Mouse (Mus musculus): ENCODE results near the gene Prlh. TPM values are rescaled to one million over a fixed set of nuclear protein-coding genes. Genes with fewer than 3 reads are reported as not detected.

Gene Prlh
- polyA plus RNA-seq, 1 experiment from 2014 or later = not detected

GRCm38 (mm10) chr1:90926030-90926429 is 26.9 kb upstream of the Prlh start:
- no peaks in the 10 kb centered on the region for H3K27me3 ChIP-seq (ENCODE audit: control insufficient read depth, insufficient read depth, low read length)
- no peak overlapping the region for H3K4me2 ChIP-seq (replicated peaks; ENCODE audit: low read depth)
- H3K4me3 ChIP-seq (ENCODE audit: low read depth, low read length) = no peak overlapping the region
- 0 out of 2 replicates have a peak, but pooled peaks cover 5% of the 10 kb centered on the region for H3K4me1 ChIP-seq (replicated peaks; ENCODE audit: control insufficient read depth, insufficient read depth)
- DNase-seq (ENCODE audit: low spot score) = no peak
- no peak for ATAC-seq (ENCODE audit: low FRiP score, low TSS enrichment)
- WGBS = 67% methylated on average over 4 of the region's 4 CpGs
- TF ChIP-seq EP300 (optimal IDR thresholded peaks at IDR 0.05) (no peak), CTCF (IDR thresholded peaks at IDR 0.05; ENCODE audit: low read depth) (no peak)
- no peak overlapping the region for H3K9ac ChIP-seq (ENCODE audit: low read length)
- H3K36me3 ChIP-seq (ENCODE audit: control insufficient read depth, insufficient read depth, low read length) = no peaks in the 10 kb centered on the region
- H3K27ac ChIP-seq (replicated peaks) = no peak overlapping the region
- no peaks in the 10 kb centered on the region for H3K9me3 ChIP-seq (ENCODE audit: control insufficient read depth, low read length)

GRCm38 (mm10) chr1:90927308-90927707 is 25.6 kb upstream of the Prlh start:
- TF ChIP-seq CTCF (IDR thresholded peaks at IDR 0.05; ENCODE audit: low read depth) (no peak), EP300 (optimal IDR thresholded peaks at IDR 0.05) (peak; percentile 93)
- H3K9me3 ChIP-seq (ENCODE audit: control insufficient read depth, low read length) = no peaks in the 10 kb centered on the region
- ATAC-seq (ENCODE audit: low FRiP score, low TSS enrichment) = peak; percentile 83
- peak; percentile 85 for DNase-seq (ENCODE audit: low spot score)
- no peak overlapping the region for H3K4me3 ChIP-seq (ENCODE audit: low read depth, low read length)
- H3K36me3 ChIP-seq (ENCODE audit: control insufficient read depth, insufficient read depth, low read length) = no peaks in the 10 kb centered on the region
- H3K4me2 ChIP-seq (replicated peaks; ENCODE audit: low read depth) = peak overlapping the region; percentile 56
- H3K27me3 ChIP-seq (ENCODE audit: control insufficient read depth, insufficient read depth, low read length) = no peaks in the 10 kb centered on the region
- H3K9ac ChIP-seq (ENCODE audit: low read length) = no peak overlapping the region
- 0 out of 2 replicates have a peak, but pooled peaks cover 5% of the 10 kb centered on the region for H3K4me1 ChIP-seq (replicated peaks; ENCODE audit: control insufficient read depth, insufficient read depth)
- WGBS = 28% methylated on average over 15 of the region's 15 CpGs
- H3K27ac ChIP-seq (replicated peaks) = peak overlapping the region; percentile 78

- Histone ChIP-seq H3K9ac (ENCODE audit: low read length) (0 out of 2 replicates have a peak overlapping the region, but pooled peaks have one; percentile 32), H3K36me3 (ENCODE audit: control insufficient read depth, insufficient read depth, low read length) (no peaks in the 10 kb centered on the region), H3K4me3 (ENCODE audit: low read depth, low read length) (peak overlapping the region; percentile 24), H3K27ac (replicated peaks) (peak overlapping the region; percentile 78), H3K4me2 (replicated peaks; ENCODE audit: low read depth) (peak overlapping the region; percentile 56), H3K4me1 (replicated peaks; ENCODE audit: control insufficient read depth, insufficient read depth) (0 out of 2 replicates have a peak, but pooled peaks cover 5% of the 10 kb centered on the region), H3K27me3 (ENCODE audit: control insufficient read depth, insufficient read depth, low read length) (no peaks in the 10 kb centered on the region), H3K9me3 (ENCODE audit: control insufficient read depth, low read length) (no peaks in the 10 kb centered on the region)
- 6% methylated on average over 23 of the region's 23 CpGs for WGBS
- DNase-seq (ENCODE audit: low spot score) = no peak
- peak; percentile 16; the same call in 1 of the 2 replicates for ATAC-seq (ENCODE audit: low FRiP score, low TSS enrichment)
- TF ChIP-seq CTCF (IDR thresholded peaks at IDR 0.05; ENCODE audit: low read depth) = no peak
- TF ChIP-seq EP300 (optimal IDR thresholded peaks at IDR 0.05) = no peak
Observed at GRCm38 (mm10) chr1:90927929-90928574, 24.9 kb upstream of the Prlh start.

- ATAC-seq (ENCODE audit: low FRiP score, low TSS enrichment) = peak; percentile 36; the same call in 1 of the 2 replicates
- DNase-seq (ENCODE audit: low spot score) = peak; percentile 91
- TF ChIP-seq CTCF (IDR thresholded peaks at IDR 0.05; ENCODE audit: low read depth) (peak; percentile 95), EP300 (optimal IDR thresholded peaks at IDR 0.05) (no peak)
- Histone ChIP-seq H3K27me3 (ENCODE audit: control insufficient read depth, insufficient read depth, low read length) (no peaks in the 10 kb centered on the region), H3K36me3 (ENCODE audit: control insufficient read depth, insufficient read depth, low read length) (no peaks in the 10 kb centered on the region), H3K9me3 (ENCODE audit: control insufficient read depth, low read length) (no peaks in the 10 kb centered on the region), H3K9ac (ENCODE audit: low read length) (no peak overlapping the region), H3K4me3 (ENCODE audit: low read depth, low read length) (peak overlapping the region; percentile 24; the same call in 1 of the 2 replicates), H3K4me2 (replicated peaks; ENCODE audit: low read depth) (peak overlapping the region; percentile 56), H3K4me1 (replicated peaks; ENCODE audit: control insufficient read depth, insufficient read depth) (0 out of 2 replicates have a peak, but pooled peaks cover 5% of the 10 kb centered on the region), H3K27ac (replicated peaks) (no peak overlapping the region)
- WGBS = 6% methylated on average over 6 of the region's 6 CpGs
Observed at GRCm38 (mm10) chr1:90928575-90928934, 24.4 kb upstream of the Prlh start.

- Histone ChIP-seq H3K9me3 (ENCODE audit: control insufficient read depth, low read length) (no peaks in the 10 kb centered on the region), H3K36me3 (ENCODE audit: control insufficient read depth, insufficient read depth, low read length) (no peaks in the 10 kb centered on the region), H3K27ac (replicated peaks) (no peak overlapping the region), H3K4me2 (replicated peaks; ENCODE audit: low read depth) (no peak overlapping the region), H3K4me3 (ENCODE audit: low read depth, low read length) (no peak overlapping the region), H3K27me3 (ENCODE audit: control insufficient read depth, insufficient read depth, low read length) (no peaks in the 10 kb centered on the region), H3K4me1 (replicated peaks; ENCODE audit: control insufficient read depth, insufficient read depth) (0 out of 2 replicates have a peak, but pooled peaks cover 4% of the 10 kb centered on the region), H3K9ac (ENCODE audit: low read length) (no peak overlapping the region)
- 72% methylated on average over 5 of the region's 5 CpGs for WGBS
- DNase-seq (ENCODE audit: low spot score) = no peak
- no peak for ATAC-seq (ENCODE audit: low FRiP score, low TSS enrichment)
- no peak for TF ChIP-seq EP300 (optimal IDR thresholded peaks at IDR 0.05)
- TF ChIP-seq CTCF (IDR thresholded peaks at IDR 0.05; ENCODE audit: low read depth) = no peak
Observed at GRCm38 (mm10) chr1:90933001-90933400, 19.9 kb upstream of the Prlh start.

- Histone ChIP-seq H3K36me3 (ENCODE audit: control insufficient read depth, insufficient read depth, low read length) (no peaks in the 10 kb centered on the region), H3K4me2 (replicated peaks; ENCODE audit: low read depth) (no peak overlapping the region), H3K9me3 (ENCODE audit: control insufficient read depth, low read length) (no peaks in the 10 kb centered on the region), H3K4me1 (replicated peaks; ENCODE audit: control insufficient read depth, insufficient read depth) (no peaks in the 10 kb centered on the region), H3K27ac (replicated peaks) (no peak overlapping the region), H3K27me3 (ENCODE audit: control insufficient read depth, insufficient read depth, low read length) (no peaks in the 10 kb centered on the region), H3K9ac (ENCODE audit: low read length) (no peak overlapping the region), H3K4me3 (ENCODE audit: low read depth, low read length) (no peak overlapping the region)
- DNase-seq (ENCODE audit: low spot score) (no peak), ATAC-seq (ENCODE audit: low FRiP score, low TSS enrichment) (peak; percentile 47; the same call in 1 of the 2 replicates)
- 72% methylated on average over 9 of the region's 9 CpGs for WGBS
- no peak for TF ChIP-seq EP300 (optimal IDR thresholded peaks at IDR 0.05)
- no peak for TF ChIP-seq CTCF (IDR thresholded peaks at IDR 0.05; ENCODE audit: low read depth)
Observed at GRCm38 (mm10) chr1:90936990-90937389, 15.9 kb upstream of the Prlh start.

Data from stomach, postnatal 0 days (tissue).